ENCODE assay signal across 10 mouse cellular contexts in genomic region chr13:52538588-52539116, GRCm38 (mm10). TPM values are rescaled to one million over a fixed set of nuclear protein-coding genes. Genes with fewer than 3 reads are reported as not detected.
DNase-seq lines count a peak whose midpoint lies in the region; ATAC-seq and TF ChIP-seq lines count a peak whose summit lies in the region.
"Had no signal": no experiment of that assay in that cellular context is flagged by ENCODE, and none has a peak within 500 bp of the region (broad histone marks: within the 10 kb centered on the region; RNA-seq: fewer than 3 reads in every experiment).

No protein-coding gene starts in this region.

- in situ Hi-C loops in ES-E14 (cut with MboI; ENCODE audit: low sequenced_read_pairs in 2 of 2, unreplicated experiment in 2 of 2), result loop anchor here (10.0 to 25.0 kb wide), 3 partner anchors 276 to 701 kb away; partner anchors contain the start of gene Gadd45g (in 1 of the 2)

- no peaks in the 10 kb centered on the region for H3K27me3 ChIP-seq in liver, embryonic 14.5 days (ENCODE audit: control insufficient read depth, insufficient read depth, low read length)
- H3K27me3 ChIP-seq in forebrain, postnatal 0 days (ENCODE audit: insufficient read depth, low read length), result no peaks in the 10 kb centered on the region

- no peak overlapping the region for H3K9ac ChIP-seq in liver, embryonic 14.5 days (replicated peaks)
- H3K9ac ChIP-seq in ES-E14 (ENCODE audit: insufficient read depth, low read depth, low read length, poor library complexity, severe bottlenecking), result no peak overlapping the region
- H3K9ac ChIP-seq in forebrain, postnatal 0 days, result no peak overlapping the region

- H3K9me3 ChIP-seq in liver, embryonic 14.5 days (ENCODE audit: control insufficient read depth, low read length), result no peaks in the 10 kb centered on the region
- H3K9me3 ChIP-seq in ES-E14 (ENCODE audit: control insufficient read depth, insufficient read depth, low read depth, low read length), result no peaks in the 10 kb centered on the region
- H3K9me3 ChIP-seq in forebrain, postnatal 0 days (ENCODE audit: low read length), result no peaks in the 10 kb centered on the region
- H3K9me3 ChIP-seq: heart, embryonic 10.5 days had no signal

- no peak overlapping the region for H3K4me2 ChIP-seq in liver, embryonic 14.5 days (ENCODE audit: low read depth)
- H3K4me2 ChIP-seq in forebrain, postnatal 0 days (ENCODE audit: low read depth), result no peak overlapping the region

- DNase-seq in liver, embryonic 14.5 days (ENCODE audit: low read depth in 3 of 3, low spot score in 3 of 3), result no peak
- DNase-seq in liver (no peak), ES-E14 (ENCODE audit: low read depth, low spot score) (peak; percentile 35)
- DNase-seq in induced T-regulatory cell, adult 2 months (ENCODE audit: low read depth), result peak; percentile 14
- peak; percentile 38 for DNase-seq in thymus, postnatal 25 days
- no peak for DNase-seq in right cerebral cortex, postnatal 25 days
- no peak for DNase-seq in forebrain, postnatal 0 days
- DNase-seq: lung, postnatal 36 days had no signal

- no peaks in the 10 kb centered on the region for H3K4me1 ChIP-seq in liver, embryonic 14.5 days (replicated peaks; ENCODE audit: control insufficient read depth in 2 of 2, insufficient read depth in 2 of 2, low read length in 1 of 2)
- peaks cover 0 to 4% of the 10 kb centered on the region in 2 experiments; a peak in 1 of 4 replicates for H3K4me1 ChIP-seq in ES-E14 (ENCODE audit: control insufficient read depth in 2 of 2, insufficient read depth in 2 of 2, low read length in 2 of 2, poor library complexity in 1 of 2)
- H3K4me1 ChIP-seq in forebrain, postnatal 0 days (ENCODE audit: insufficient read depth), result no peaks in the 10 kb centered on the region

- TF ChIP-seq EP300 in liver, embryonic 14.5 days (IDR thresholded peaks at IDR 0.05; ENCODE audit: low read depth), result no peak

- peak; percentile 39 for TF ChIP-seq CTCF in liver, embryonic 14.5 days (IDR thresholded peaks at IDR 0.05; ENCODE audit: low read depth)
- no peak for TF ChIP-seq CTCF in forebrain, postnatal 0 days (IDR thresholded peaks at IDR 0.05; ENCODE audit: low read depth)

- H3K4me3 ChIP-seq in liver, embryonic 14.5 days (ENCODE audit: insufficient read depth in 1 of 2, low read depth in 2 of 2, low read length in 2 of 2), result no peak overlapping the region
- H3K4me3 ChIP-seq in ES-E14 (ENCODE audit: insufficient read depth in 1 of 2, low read depth in 1 of 2, low read length in 2 of 2, poor library complexity in 1 of 2, severe bottlenecking in 1 of 2), result no peak overlapping the region
- H3K4me3 ChIP-seq in forebrain, postnatal 0 days (ENCODE audit: low read depth, low read length), result no peak overlapping the region
- H3K4me3 ChIP-seq: heart, embryonic 10.5 days had no signal

- WGBS in liver, embryonic 14.5 days (ENCODE audit: insufficient replicate concordance), result 65% methylated on average over 9 of the region's 9 CpGs
- WGBS in forebrain, postnatal 0 days, result 93% methylated on average over 9 of the region's 9 CpGs

- no peaks in the 10 kb centered on the region for H3K36me3 ChIP-seq in liver, embryonic 14.5 days (replicated peaks; ENCODE audit: control insufficient read depth, insufficient read depth, low read depth)
- no peaks in the 10 kb centered on the region for H3K36me3 ChIP-seq in ES-E14 (ENCODE audit: control insufficient read depth, insufficient read depth, low read length, poor library complexity, severe bottlenecking)
- no peaks in the 10 kb centered on the region for H3K36me3 ChIP-seq in forebrain, postnatal 0 days (ENCODE audit: insufficient read depth)
- H3K36me3 ChIP-seq: heart, embryonic 10.5 days had no signal

- ATAC-seq in liver, embryonic 14.5 days (ENCODE audit: insufficient read depth), result no peak
- ATAC-seq in forebrain, postnatal 0 days, result no peak
- ATAC-seq: midbrain, embryonic 16.5 days had no signal

- H3K27ac ChIP-seq in liver, embryonic 14.5 days, result no peak overlapping the region
- H3K27ac ChIP-seq in ES-E14 (ENCODE audit: insufficient read depth, low read depth, low read length, poor library complexity, severe bottlenecking), result no peak overlapping the region
- no peak overlapping the region for H3K27ac ChIP-seq in forebrain, postnatal 0 days (ENCODE audit: low read depth, low read length)
- H3K27ac ChIP-seq: heart, embryonic 10.5 days had no signal

TF ChIP-seq in ES-E14, 5 proteins besides CTCF, POLR2A, EP300 and RAD21:
- TF ChIP-seq ZNF384 (IDR thresholded peaks at IDR 0.05; ENCODE audit: low read depth, low read length) (no peak), CHD2 (IDR thresholded peaks at IDR 0.05; ENCODE audit: low read depth, low read length) (no peak), HCFC1 (IDR thresholded peaks at IDR 0.05; ENCODE audit: borderline replicate concordance, insufficient read depth, low read length) (no peak), MAFK (IDR thresholded peaks at IDR 0.05; ENCODE audit: insufficient read depth, low read depth, low read length) (no peak), ZC3H11A (IDR thresholded peaks at IDR 0.05; ENCODE audit: borderline replicate concordance, low read depth, low read length) (peak; percentile 77; the same call in 1 of the 2 replicates)

RNA-seq across cellular contexts. Expression of gene Diras2, which starts 7.6 kb away (rescaled TPM):
- polyA plus RNA-seq in liver, embryonic 14.5 days (2012; rRNA removed), result 0.16 and 0.20 TPM in 2 replicates
- polyA plus RNA-seq in liver, embryonic 14.5 days (2014; fragmentation: Nextera tagmentation; extraction: Ambion mirVana), result 0.03 and 0.06 TPM in 2 replicates
- total RNA-seq in ES-E14 (2012; rRNA removed), result 0.58 and 0.76 TPM in 2 replicates
- total RNA-seq in forebrain, postnatal 0 days (2014; rRNA removed), result 41.5 and 47.6 TPM in 2 replicates
- polyA plus RNA-seq in forebrain, postnatal 0 days (2015; fragmentation: Nextera tagmentation; extraction: Ambion mirVana), result 4.8 and 6.3 TPM in 2 replicates

RNA-seq across cellular contexts. Expression of gene Syk, which starts 44.3 kb away (rescaled TPM):
- 3.4 and 4.3 TPM in 2 replicates for polyA plus RNA-seq in liver, embryonic 14.5 days (2012; rRNA removed)
- polyA plus RNA-seq in liver, embryonic 14.5 days (2014; fragmentation: Nextera tagmentation; extraction: Ambion mirVana), result 4.2 and 4.3 TPM in 2 replicates
- 13.3 and 22.3 TPM in 2 replicates for total RNA-seq in ES-E14 (2012; rRNA removed)
- 2.6 and 4.5 TPM in 2 replicates for total RNA-seq in forebrain, postnatal 0 days (2014; rRNA removed)
- polyA plus RNA-seq in forebrain, postnatal 0 days (2015; fragmentation: Nextera tagmentation; extraction: Ambion mirVana), result 0.88 and 1.6 TPM in 2 replicates

Comparison
In these comparisons a context has a peak if more than half of its experiments do, and no peak if none do; other contexts are left out.
1. DNase-seq: peak in ES-E14 (single experiment), induced T-regulatory cell, adult 2 months (single experiment) and thymus, postnatal 25 days (single experiment); none in liver, embryonic 14.5 days (0 of 3), liver (single experiment), right cerebral cortex, postnatal 25 days (single experiment) and forebrain, postnatal 0 days (single experiment).
2. RNA of gene Diras2, which starts 7.6 kb away (total RNA-seq): 41.5 to 47.6 TPM in forebrain, postnatal 0 days; 0.58 to 0.76 TPM in ES-E14; every median in the first group is over 10 times any median in the second.